Mouse (Mus musculus): ENCODE results near the gene Hoxa7. TPM values are rescaled to one million over a fixed set of nuclear protein-coding genes. Genes with fewer than 3 reads are reported as not detected.
A peak's percentile ranks its signal among the peaks of the same experiment; 100 is the strongest.

The Hoxa7 gene
- total RNA-seq, 2 experiments from 2014 or later = 4.7 to 5.0 TPM

GRCm38 (mm10) chr6:52178918-52179665 is 42.6 kb downstream of the Hoxa7 start:
- no peak for DNase-seq (ENCODE audit: low spot score)

- DNase-seq (ENCODE audit: low spot score) = no peak
These were observed 43.8 kb downstream of the Hoxa7 start for GRCm38 (mm10) chr6:52177806-52178205.

- no peak for DNase-seq (ENCODE audit: low spot score)
These were observed 44.5 kb downstream of the Hoxa7 start, which contains the start of gene 5730596B20Rik for GRCm38 (mm10) chr6:52177061-52177735. TSS of gene 5730596B20Rik (plus strand) at chr6:52177498.

GRCm38 (mm10) chr6:52176391-52176790 is 45.3 kb downstream of the Hoxa7 start:
- no peak for DNase-seq (ENCODE audit: low spot score)

- DNase-seq (ENCODE audit: low spot score) = no peak
These were observed 45.8 kb downstream of the Hoxa7 start for GRCm38 (mm10) chr6:52175864-52176263.

- no peak for DNase-seq (ENCODE audit: low spot score)
These were observed 46.5 kb downstream of the Hoxa7 start for GRCm38 (mm10) chr6:52174968-52175751.

GRCm38 (mm10) chr6:52173648-52174047 is 48.0 kb downstream of the Hoxa7 start:
- DNase-seq (ENCODE audit: low spot score) = no peak

- DNase-seq (ENCODE audit: low spot score) = peak; percentile 84
These were observed 49.2 kb downstream of the Hoxa7 start for GRCm38 (mm10) chr6:52172501-52172900.

- DNase-seq (ENCODE audit: low spot score) = no peak
These were observed 49.7 kb downstream of the Hoxa7 start for GRCm38 (mm10) chr6:52171938-52172337.

- DNase-seq (ENCODE audit: low spot score) = no peak
These were observed 50.3 kb downstream of the Hoxa7 start for GRCm38 (mm10) chr6:52171331-52171730.

- no peak for DNase-seq (ENCODE audit: low spot score)
These were observed 50.8 kb downstream of the Hoxa7 start for GRCm38 (mm10) chr6:52170898-52171223.

- no peak for DNase-seq (ENCODE audit: low spot score)
These were observed 51.3 kb downstream of the Hoxa7 start for GRCm38 (mm10) chr6:52170166-52170897.

- DNase-seq (ENCODE audit: low spot score) = no peak
These were observed 52.0 kb downstream of the Hoxa7 start for GRCm38 (mm10) chr6:52169499-52170165.

GRCm38 (mm10) chr6:52168191-52169055 is 53.2 kb downstream of the Hoxa7 start:
- peak; percentile 36 for DNase-seq (ENCODE audit: low spot score)

GRCm38 (mm10) chr6:52167736-52168161 is 53.9 kb downstream of the Hoxa7 start:
- no peak for DNase-seq (ENCODE audit: low spot score)

- no peak for DNase-seq (ENCODE audit: low spot score)
These were observed 54.5 kb downstream of the Hoxa7 start for GRCm38 (mm10) chr6:52167176-52167575.

- DNase-seq (ENCODE audit: low spot score) = no peak
These were observed 55.1 kb downstream of the Hoxa7 start for GRCm38 (mm10) chr6:52166431-52167077.

- DNase-seq (ENCODE audit: low spot score) = no peak
These were observed 55.9 kb downstream of the Hoxa7 start for GRCm38 (mm10) chr6:52165441-52166370.

Data from gastrocnemius, adult 18-20 months (tissue).